Mouse (Mus musculus): ENCODE results near the gene Meis1.

- TF ChIP-seq EP300 (IDR thresholded peaks at IDR 0.05; ENCODE audit: low read depth) (no peak), CTCF (IDR thresholded peaks at IDR 0.05; ENCODE audit: low read depth) (no peak)
These were observed 91.4 kb downstream of the Meis1 start for GRCm38 (mm10) chr11:18927351-18927750.
